Mouse (Mus musculus): Measurements from ENCODE around the gene Gzme. TPM values are rescaled to one million over a fixed set of nuclear protein-coding genes. Genes with fewer than 3 reads are reported as not detected.

Gene Gzme
- total RNA-seq, 2 experiments from 2014 or later: not detected

Other genes with a start within 250 kb of the Gzme start
- gene Cbln3, start 236.2 kb downstream of the Gzme start, total RNA-seq (2015): 0.40 TPM in 1 of 2 replicates, not detected in the other
- 0.44 TPM in 1 of 2 replicates, not detected in the other for gene Cbln3, start 236.2 kb downstream of the Gzme start, total RNA-seq (2017)
- gene Khnyn, start 235.7 kb downstream of the Gzme start, total RNA-seq (2015): 9.4 and 11.8 TPM in 2 replicates
- 33.7 and 37.6 TPM in 2 replicates for gene Khnyn, start 235.7 kb downstream of the Gzme start, total RNA-seq (2017)
- gene Sdr39u1, start 220.3 kb downstream of the Gzme start, total RNA-seq (2015): 1.9 and 3.0 TPM in 2 replicates
- 0.99 and 2.9 TPM in 2 replicates for gene Sdr39u1, start 220.3 kb downstream of the Gzme start, total RNA-seq (2017)
- gene Cma1, start 175.9 kb downstream of the Gzme start, total RNA-seq (2015): 0.51 and 1.0 TPM in 2 replicates
- gene Cma1, start 175.9 kb downstream of the Gzme start, total RNA-seq (2017): 1.8 TPM in 1 of 2 replicates, not detected in the other
- not detected in 2 replicates for gene Cma2, start 169.6 kb downstream of the Gzme start, total RNA-seq (2015)
- gene Cma2, start 169.6 kb downstream of the Gzme start, total RNA-seq (2017): not detected in 2 replicates
- gene Mcpt1, start 102.7 kb downstream of the Gzme start, total RNA-seq (2015): not detected in 2 replicates
- not detected in 2 replicates for gene Mcpt1, start 102.7 kb downstream of the Gzme start, total RNA-seq (2017)
- not detected in 2 replicates for gene Mcpt9, start 90.1 kb downstream of the Gzme start, total RNA-seq (2015)
- gene Mcpt9, start 90.1 kb downstream of the Gzme start, total RNA-seq (2017): not detected in 2 replicates
- not detected in 2 replicates for gene Mcpt2, start 78.6 kb downstream of the Gzme start, total RNA-seq (2015)
- gene Mcpt2, start 78.6 kb downstream of the Gzme start, total RNA-seq (2017): not detected in 2 replicates
- not detected in 2 replicates for gene Mcpt4, start 58.3 kb downstream of the Gzme start, total RNA-seq (2015)
- not detected in 2 replicates for gene Mcpt4, start 58.3 kb downstream of the Gzme start, total RNA-seq (2017)
- gene Mcpt8, start 35.4 kb downstream of the Gzme start, total RNA-seq (2015): 641 and 651 TPM in 2 replicates
- 298 and 314 TPM in 2 replicates for gene Mcpt8, start 35.4 kb downstream of the Gzme start, total RNA-seq (2017)
- 302 and 309 TPM in 2 replicates for gene Ctsg, start 18.1 kb downstream of the Gzme start, total RNA-seq (2015)
- gene Ctsg, start 18.1 kb downstream of the Gzme start, total RNA-seq (2017): 280 and 285 TPM in 2 replicates
- gene Gzmd, start 12.0 kb upstream of the Gzme start, total RNA-seq (2015): not detected in 2 replicates
- not detected in 2 replicates for gene Gzmd, start 12.0 kb upstream of the Gzme start, total RNA-seq (2017)
- not detected in 2 replicates for gene Gzmg, start 39.0 kb upstream of the Gzme start, total RNA-seq (2015)
- not detected in 2 replicates for gene Gzmg, start 39.0 kb upstream of the Gzme start, total RNA-seq (2017)
- not detected in 2 replicates for gene Gzmn, start 54.0 kb upstream of the Gzme start, total RNA-seq (2015)
- not detected in 2 replicates for gene Gzmn, start 54.0 kb upstream of the Gzme start, total RNA-seq (2017)
- gene Gzmf, start 90.8 kb upstream of the Gzme start, total RNA-seq (2015): not detected in 2 replicates
- not detected in 2 replicates for gene Gzmf, start 90.8 kb upstream of the Gzme start, total RNA-seq (2017)
- gene Gzmc, start 114.0 kb upstream of the Gzme start, total RNA-seq (2015): 0.16 TPM in 1 of 2 replicates, not detected in the other
- not detected in 2 replicates for gene Gzmc, start 114.0 kb upstream of the Gzme start, total RNA-seq (2017)
- 1.8 and 2.1 TPM in 2 replicates for gene Gzmb, start 141.6 kb upstream of the Gzme start, total RNA-seq (2015)
- 1.7 and 2.1 TPM in 2 replicates for gene Gzmb, start 141.6 kb upstream of the Gzme start, total RNA-seq (2017)
- not detected in 2 replicates for gene Atp12a, start 244.4 kb upstream of the Gzme start, total RNA-seq (2015)
- not detected in 2 replicates for gene Atp12a, start 244.4 kb upstream of the Gzme start, total RNA-seq (2017)

All from megakaryocyte, adult 5-6 weeks (primary cell).